Mouse (Mus musculus) limb, embryonic 10.5 days (tissue): ENCODE measurements around the gene Chmp4b. TPM values are rescaled to one million over a fixed set of nuclear protein-coding genes. Genes with fewer than 3 reads are reported as not detected.

Source experiments
- DNase-seq: peaks from one replicate; pipeline ENCODE4 v3.0.0-alpha.2; 2017; ENCODE audit warnings: low spot score
- H3K27ac ChIP-seq: fragments of 300-500 bp; sonication (generic); 2 replicates; pipeline ENCODE4 v1.5.1; 2016; ENCODE audit warnings: mild to moderate bottlenecking
- H3K27me3 ChIP-seq: fragments of 300-500 bp; sonication (generic); 2 replicates; pipeline ENCODE4 v1.6.1; 2016; ENCODE audit warnings: low read depth, mild to moderate bottlenecking; ENCODE audit not compliant: poor library complexity, severe bottlenecking
- H3K36me3 ChIP-seq: fragments of 300-500 bp; sonication (generic); 2 replicates; pipeline ENCODE4 v1.6.1; 2016; ENCODE audit warnings: mild to moderate bottlenecking, moderate library complexity
- H3K4me1 ChIP-seq: fragments of 300-500 bp; sonication (generic); 2 replicates; pipeline ENCODE4 v1.6.1; 2016
- H3K4me3 ChIP-seq: fragments of 300-500 bp; sonication (generic); 2 replicates; pipeline ENCODE4 v1.5.1; 2016; ENCODE audit warnings: mild to moderate bottlenecking, moderate library complexity
- H3K9me3 ChIP-seq: fragments of 300-500 bp; sonication (generic); replicated peaks from 2 replicates; pipeline ENCODE4 v1.6.1; 2016; ENCODE audit warnings: mild to moderate bottlenecking
- WGBS: fragments of 180-500 bp; shearing (Covaris S2); methylation state at CpG from one replicate; pipeline ENCODE4 v1.1.7; 2016; 5-methylcytosine and 5-hydroxymethylcytosine counted together
- polyA plus RNA-seq: library from polyadenylated mRNA; unstranded; fragments of >200 nt; fragmentation: Nextera tagmentation; extraction: Ambion mirVana; gene quantifications from 2 replicates; pipeline ENCODE4 v1.2.1, GENCODE M21; 2016

The Chmp4b gene
- polyA plus RNA-seq, 1 experiment from 2014 or later = 14.6 TPM

DNA sequence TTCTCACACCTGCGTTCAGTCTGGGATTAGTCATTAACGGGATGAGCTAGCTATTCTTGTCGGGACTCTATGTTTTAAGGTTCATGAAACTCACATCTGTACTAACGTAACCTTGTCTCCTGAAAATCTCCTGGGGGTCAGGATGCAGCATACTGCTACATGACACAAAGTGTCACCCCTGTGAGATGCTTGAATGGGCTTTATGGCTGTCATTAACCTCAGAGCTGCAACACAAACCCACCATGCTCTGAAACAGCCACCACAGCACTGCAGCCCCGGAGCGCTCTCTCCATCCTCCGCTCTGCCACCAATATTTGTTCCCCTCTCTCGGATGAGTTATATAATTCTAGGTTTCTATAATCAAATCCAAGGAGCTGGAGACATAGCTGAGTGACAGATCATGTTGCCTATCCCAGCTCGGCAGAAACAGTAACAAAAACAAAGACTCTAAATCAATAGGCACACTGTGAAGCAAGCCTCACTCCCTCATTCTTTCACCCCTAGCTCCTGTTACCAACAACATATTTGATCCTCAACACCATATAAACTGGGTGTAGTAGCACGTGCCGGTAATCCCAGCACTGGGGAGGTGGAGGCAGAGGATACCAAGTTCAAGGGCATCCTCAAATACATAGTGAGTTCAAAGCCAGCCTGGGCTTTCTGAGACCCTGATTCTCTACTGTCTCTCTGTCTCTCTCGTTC lies 67.5 kb downstream of the Chmp4b start:
- Histone ChIP-seq H3K9me3 (no peaks in the 10 kb centered on the region), H3K36me3 (no peaks in the 10 kb centered on the region), H3K4me1 (peaks cover 33% of the 10 kb centered on the region), H3K27ac (no peak overlapping the region), H3K4me3 (no peak overlapping the region), H3K27me3 (no peaks in the 10 kb centered on the region)
- WGBS = 86% methylated on average over 12 of the region's 12 CpGs
- DNase-seq = no peak

DNA sequence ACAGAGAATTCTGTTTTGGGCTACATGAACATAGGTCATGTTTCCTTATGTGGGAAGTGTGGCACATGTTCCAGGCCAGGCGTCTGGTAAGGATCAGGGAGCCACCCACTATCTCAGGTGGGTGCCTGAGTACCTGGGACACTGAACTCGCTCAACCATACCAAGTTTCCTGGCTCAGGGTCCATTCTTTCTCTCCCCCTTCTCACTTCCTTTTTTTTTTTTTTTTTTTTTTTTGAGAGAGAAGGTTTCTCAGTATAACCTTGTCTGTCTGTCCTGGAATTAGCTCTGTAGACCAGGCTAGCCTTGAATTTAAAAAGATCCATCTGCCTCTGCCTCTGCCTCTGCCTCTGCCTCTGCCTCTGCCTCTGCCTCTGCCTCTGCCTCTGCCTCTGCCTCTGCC lies 68.8 kb downstream of the Chmp4b start:
- H3K27me3 ChIP-seq = no peaks in the 10 kb centered on the region
- no peaks in the 10 kb centered on the region for H3K9me3 ChIP-seq
- peaks cover 25% of the 10 kb centered on the region for H3K4me1 ChIP-seq
- 79% methylated on average over 2 of the region's 2 CpGs for WGBS
- no peak overlapping the region for H3K27ac ChIP-seq
- no peaks in the 10 kb centered on the region for H3K36me3 ChIP-seq
- DNase-seq = no peak
- H3K4me3 ChIP-seq = no peak overlapping the region

DNA sequence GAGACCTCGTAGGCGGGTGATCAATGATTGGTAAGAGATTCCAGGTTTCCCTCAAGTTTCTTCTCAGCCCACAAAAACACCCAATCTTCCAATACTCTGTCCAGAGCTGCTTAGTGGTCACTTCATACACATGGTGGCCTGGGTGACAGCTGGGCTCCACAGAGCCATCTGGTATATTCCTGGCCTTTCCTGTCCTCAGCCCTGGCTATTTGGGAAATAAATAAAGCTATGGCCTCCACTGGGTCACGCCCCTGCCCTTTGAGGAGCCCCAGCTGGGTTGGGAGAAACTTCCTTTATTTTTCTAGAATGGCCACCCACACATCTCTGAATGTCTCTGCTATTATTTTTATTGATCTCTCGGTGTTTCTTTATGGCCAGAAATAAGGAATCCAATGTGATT lies 72.0 kb downstream of the Chmp4b start:
- WGBS = 87% methylated on average over 4 of the region's 4 CpGs

DNA sequence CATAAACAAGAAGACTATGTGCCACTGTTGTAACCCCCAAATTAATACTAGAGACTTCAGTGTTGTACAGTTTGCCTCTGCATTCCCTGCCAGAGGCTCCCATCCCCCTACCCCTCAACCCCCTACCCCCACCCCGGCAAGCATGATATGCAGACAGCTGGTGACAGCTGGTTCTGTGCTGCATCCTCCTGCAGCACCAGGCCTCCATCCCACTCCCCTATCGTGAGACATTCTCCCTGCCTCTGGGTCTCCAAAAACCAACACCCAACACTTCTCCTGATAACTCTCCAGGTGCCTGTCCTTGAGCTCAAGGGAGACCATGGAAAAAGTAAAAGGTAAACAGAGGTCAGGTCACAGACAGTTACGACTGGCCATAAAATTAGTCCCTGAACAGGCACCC lies 78.2 kb downstream of the Chmp4b start:
- no peak overlapping the region for H3K4me3 ChIP-seq
- DNase-seq = no peak
- no peaks in the 10 kb centered on the region for H3K36me3 ChIP-seq
- H3K27ac ChIP-seq = no peak overlapping the region
- H3K27me3 ChIP-seq = no peaks in the 10 kb centered on the region
- WGBS = 45% methylated on average over 3 of the region's 3 CpGs
- no peaks in the 10 kb centered on the region for H3K9me3 ChIP-seq
- H3K4me1 ChIP-seq = peaks cover 52% of the 10 kb centered on the region

More for the DNA sequence above, 72.0 kb downstream of the Chmp4b start:
- Histone ChIP-seq H3K36me3 (no peaks in the 10 kb centered on the region), H3K27ac (no peak overlapping the region), H3K27me3 (no peaks in the 10 kb centered on the region), H3K4me3 (no peak overlapping the region), H3K9me3 (no peaks in the 10 kb centered on the region), H3K4me1 (peaks cover 24% of the 10 kb centered on the region)
- DNase-seq = no peak

DNA sequence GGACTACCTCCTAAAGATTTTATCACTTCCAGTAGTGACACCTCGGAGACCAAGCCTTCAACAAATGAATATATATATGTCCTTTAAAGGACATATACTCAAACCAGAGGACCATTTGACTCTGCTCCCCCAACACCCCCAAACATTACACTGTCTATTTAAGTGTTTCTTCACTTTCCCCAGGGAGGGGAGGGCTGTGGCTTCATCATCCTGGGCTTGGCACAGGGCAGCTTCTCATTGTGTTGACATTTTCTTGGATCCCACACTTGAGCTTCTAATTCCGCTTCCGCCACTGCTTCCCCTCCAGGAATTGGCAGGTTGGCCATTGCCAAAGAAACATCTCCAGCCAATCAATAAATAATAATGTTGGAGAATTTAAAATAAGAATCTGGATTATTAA lies 79.3 kb downstream of the Chmp4b start:
- Histone ChIP-seq H3K36me3 (no peaks in the 10 kb centered on the region), H3K4me3 (no peak overlapping the region), H3K4me1 (peaks cover 59% of the 10 kb centered on the region), H3K27ac (no peak overlapping the region), H3K9me3 (no peaks in the 10 kb centered on the region), H3K27me3 (no peaks in the 10 kb centered on the region)
- no peak for DNase-seq
- 89% methylated on average over 3 of the region's 3 CpGs for WGBS

DNA sequence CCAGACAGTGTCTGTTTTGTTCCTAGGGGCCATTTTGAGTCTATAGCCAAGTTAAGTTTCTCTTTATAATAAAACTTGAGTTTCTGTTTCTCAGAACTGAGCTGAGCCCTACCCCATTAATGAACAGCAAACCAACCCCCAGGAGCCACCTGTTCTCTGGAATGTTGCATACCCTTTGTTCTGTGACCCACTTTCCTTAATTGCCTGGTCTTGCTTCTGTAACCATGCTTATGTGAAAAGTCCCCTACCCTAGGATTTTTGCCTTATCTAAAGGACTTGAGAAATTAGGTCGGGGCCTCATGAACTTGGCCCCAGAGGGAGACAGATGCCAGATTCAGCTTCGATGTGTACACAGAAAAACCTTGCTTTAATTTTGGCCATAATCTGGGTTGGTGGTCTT lies 80.4 kb downstream of the Chmp4b start:
- H3K27me3 ChIP-seq = no peaks in the 10 kb centered on the region
- no peak overlapping the region; the same call in 1 of the 2 replicates for H3K27ac ChIP-seq
- H3K4me1 ChIP-seq = peaks cover 62% of the 10 kb centered on the region
- no peak for DNase-seq
- 80% methylated on average over 2 of the region's 2 CpGs for WGBS
- no peak overlapping the region for H3K4me3 ChIP-seq
- H3K36me3 ChIP-seq = no peaks in the 10 kb centered on the region
- no peaks in the 10 kb centered on the region for H3K9me3 ChIP-seq

DNA sequence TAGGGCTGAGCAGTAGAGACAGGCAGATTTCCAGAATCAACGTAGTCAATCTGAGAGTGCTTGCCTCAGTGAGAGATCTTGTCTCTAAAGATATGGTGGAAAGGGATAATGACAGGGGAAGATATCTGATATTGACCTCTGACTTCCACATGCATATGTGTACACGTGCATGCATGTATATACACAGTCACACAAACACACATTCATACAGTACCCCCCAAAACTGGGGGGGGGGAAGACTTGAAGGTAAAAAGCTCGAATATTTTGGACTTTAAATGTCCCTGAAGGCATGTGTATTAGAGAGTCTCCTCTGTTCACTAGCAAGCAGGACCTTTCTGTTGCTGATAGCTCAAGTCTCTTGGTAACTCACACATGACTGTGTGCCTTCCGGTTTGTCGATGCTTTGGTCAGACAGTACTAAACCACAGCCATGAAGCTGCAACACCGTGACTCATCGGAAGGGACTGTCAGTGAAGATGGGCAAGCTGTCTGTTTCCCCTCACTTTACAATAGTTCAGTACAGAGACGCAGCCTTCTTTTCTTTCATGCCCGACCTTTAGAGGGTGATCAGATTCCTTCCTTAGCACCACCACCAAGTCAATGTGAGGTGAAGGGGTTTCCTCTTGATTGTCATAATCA lies 81.1 kb downstream of the Chmp4b start:
- Histone ChIP-seq H3K27me3 (no peaks in the 10 kb centered on the region), H3K4me3 (no peak overlapping the region), H3K36me3 (no peaks in the 10 kb centered on the region), H3K9me3 (no peaks in the 10 kb centered on the region), H3K4me1 (peaks cover 55% of the 10 kb centered on the region), H3K27ac (no peak overlapping the region; the same call in 1 of the 2 replicates)
- 80% methylated on average over 9 of the region's 9 CpGs for WGBS
- DNase-seq = no peak

DNA sequence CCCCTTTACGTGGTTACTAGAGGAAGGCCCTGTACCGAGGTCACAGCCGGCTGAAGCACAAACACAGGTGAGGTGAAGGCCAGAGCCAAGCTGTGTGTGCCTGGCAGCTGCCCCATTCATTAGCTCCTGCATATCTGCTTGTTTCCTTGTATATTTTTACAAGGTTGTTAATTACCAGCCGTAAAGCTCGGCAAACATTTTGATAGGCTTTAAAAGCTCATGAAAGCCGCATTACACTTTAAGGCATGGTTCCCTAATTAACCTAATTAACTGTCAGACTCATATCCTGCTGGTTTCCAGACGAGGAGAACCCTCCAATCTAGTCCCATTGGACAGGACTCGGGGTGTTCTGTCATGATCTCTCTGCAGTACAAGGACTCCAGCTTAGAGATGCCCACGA lies 83.5 kb downstream of the Chmp4b start:
- no peaks in the 10 kb centered on the region for H3K27me3 ChIP-seq
- peaks cover 53% of the 10 kb centered on the region for H3K4me1 ChIP-seq
- no peak overlapping the region for H3K27ac ChIP-seq
- no peak for DNase-seq
- 37% methylated on average over 9 of the region's 9 CpGs for WGBS
- no peaks in the 10 kb centered on the region for H3K9me3 ChIP-seq
- no peaks in the 10 kb centered on the region for H3K36me3 ChIP-seq
- H3K4me3 ChIP-seq = no peak overlapping the region

DNA sequence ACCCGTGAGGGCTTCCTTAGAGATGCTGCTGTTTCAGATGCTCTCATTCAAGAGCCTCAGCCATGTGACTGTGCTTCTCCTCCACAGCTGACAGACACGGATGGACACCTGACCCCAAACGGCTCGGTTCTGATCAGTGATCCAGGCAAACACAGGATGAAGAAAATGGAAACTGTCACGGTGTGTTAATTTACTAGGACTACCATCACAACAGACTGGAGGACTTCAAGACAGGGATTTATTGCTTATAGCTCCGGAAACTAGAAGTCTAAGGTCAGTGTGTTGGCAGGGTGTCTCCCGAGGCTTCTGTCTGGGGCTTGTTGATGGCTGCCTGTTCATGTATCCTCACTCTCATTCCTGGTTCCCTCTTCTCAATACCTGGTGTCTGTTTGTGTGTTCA lies 83.9 kb downstream of the Chmp4b start:
- no peak for DNase-seq
- Histone ChIP-seq H3K4me1 (peaks cover 49% of the 10 kb centered on the region), H3K9me3 (no peaks in the 10 kb centered on the region), H3K4me3 (no peak overlapping the region), H3K27ac (no peak overlapping the region), H3K36me3 (no peaks in the 10 kb centered on the region), H3K27me3 (no peaks in the 10 kb centered on the region)
- 53% methylated on average over 7 of the region's 7 CpGs for WGBS

DNA sequence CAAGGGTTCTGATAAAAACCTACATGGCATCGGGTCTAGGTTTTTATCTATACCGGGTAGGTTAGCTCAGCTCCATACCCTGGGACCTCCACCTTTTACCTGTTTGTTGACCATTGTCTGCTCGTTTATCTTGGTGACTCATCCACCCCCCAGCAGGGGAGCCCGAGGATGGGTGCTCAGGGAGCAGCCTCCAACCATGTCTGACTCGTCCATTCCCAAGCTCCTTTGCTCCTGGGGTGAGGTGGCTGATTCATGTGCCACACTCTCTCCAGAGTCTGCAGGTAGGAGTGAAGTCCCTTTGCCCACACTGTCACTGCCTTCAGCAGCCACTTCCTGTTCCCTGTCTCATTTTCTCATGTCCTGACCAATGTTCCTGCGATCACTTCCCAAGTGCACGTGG lies 84.5 kb downstream of the Chmp4b start:
- no peaks in the 10 kb centered on the region for H3K27me3 ChIP-seq
- DNase-seq = no peak
- H3K9me3 ChIP-seq = no peaks in the 10 kb centered on the region
- WGBS = 84% methylated on average over 7 of the region's 7 CpGs
- no peak overlapping the region for H3K27ac ChIP-seq
- no peaks in the 10 kb centered on the region for H3K36me3 ChIP-seq
- H3K4me1 ChIP-seq = peaks cover 46% of the 10 kb centered on the region
- H3K4me3 ChIP-seq = no peak overlapping the region

DNA sequence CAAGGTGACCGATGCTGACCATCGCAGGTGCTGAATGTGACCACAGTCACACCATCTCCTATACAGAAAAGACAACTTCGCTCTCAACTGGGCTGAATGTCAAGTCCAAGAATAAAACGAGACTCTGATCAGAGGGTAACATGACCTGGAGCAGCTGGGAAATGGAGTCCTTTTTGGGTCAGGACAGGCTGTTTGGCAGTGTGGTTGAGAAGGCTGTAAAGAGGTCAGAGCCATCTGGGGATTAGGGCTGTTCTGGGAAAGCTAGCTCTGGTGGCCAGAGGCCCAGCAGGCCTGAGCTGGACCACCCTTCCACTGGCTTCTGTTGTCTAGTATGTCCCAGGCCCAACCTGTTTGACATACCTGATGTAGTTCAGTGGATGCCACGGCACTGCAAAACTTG lies 87.1 kb downstream of the Chmp4b start:
- Histone ChIP-seq H3K9me3 (no peaks in the 10 kb centered on the region), H3K27ac (no peak overlapping the region), H3K27me3 (no peaks in the 10 kb centered on the region), H3K4me3 (no peak overlapping the region), H3K36me3 (no peaks in the 10 kb centered on the region), H3K4me1 (peaks cover 41% of the 10 kb centered on the region)
- WGBS = 84% methylated on average over 5 of the region's 5 CpGs
- DNase-seq = no peak

DNA sequence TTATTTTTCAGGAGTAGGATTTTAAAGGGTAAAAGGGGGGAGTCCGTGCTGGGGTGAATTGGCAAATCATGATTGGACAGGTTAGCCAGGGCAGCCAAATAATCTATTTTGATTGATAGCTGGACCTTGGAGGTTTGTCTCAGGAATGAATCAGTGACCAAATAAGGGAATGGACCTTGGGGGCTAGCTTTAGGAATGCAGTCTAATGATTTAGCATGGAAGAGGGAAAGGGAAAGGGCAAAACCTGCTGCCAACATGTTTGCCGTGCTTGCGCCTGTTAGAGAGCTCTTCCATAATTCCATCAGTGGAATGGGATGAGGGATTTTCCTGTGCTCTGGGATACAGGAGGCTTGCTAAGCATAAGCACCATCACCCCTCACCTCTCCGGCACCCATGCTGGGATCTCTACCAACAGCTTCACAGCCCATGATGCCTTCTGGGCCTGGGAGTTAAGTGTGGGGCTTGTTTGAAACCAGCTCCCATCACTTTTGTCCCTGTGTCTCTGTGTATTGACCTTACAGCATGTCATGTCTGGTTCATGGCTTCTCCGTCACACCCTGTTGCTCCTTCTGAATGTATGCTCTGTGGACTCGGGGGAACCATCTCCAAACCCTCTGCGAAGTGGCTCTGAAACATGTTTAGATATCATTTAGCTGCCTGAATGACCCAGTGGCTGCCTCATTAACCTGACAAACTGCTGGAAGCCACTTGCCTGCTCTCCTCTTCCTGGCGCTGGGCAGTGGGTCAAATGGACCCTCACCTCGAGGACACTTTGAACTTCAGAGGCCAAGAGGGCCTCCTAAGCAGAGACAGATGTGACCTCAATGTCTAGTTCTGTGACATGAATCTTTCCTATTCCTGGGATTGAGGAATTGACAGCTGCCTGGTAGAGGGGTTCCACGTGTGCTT lies 91.7 kb downstream of the Chmp4b start:
- Histone ChIP-seq H3K36me3 (no peaks in the 10 kb centered on the region), H3K9me3 (no peaks in the 10 kb centered on the region), H3K4me1 (peaks cover 22% of the 10 kb centered on the region), H3K4me3 (no peak overlapping the region), H3K27ac (no peak overlapping the region), H3K27me3 (no peaks in the 10 kb centered on the region)
- no peak for DNase-seq
- 43% methylated on average over 10 of the region's 10 CpGs for WGBS

DNA sequence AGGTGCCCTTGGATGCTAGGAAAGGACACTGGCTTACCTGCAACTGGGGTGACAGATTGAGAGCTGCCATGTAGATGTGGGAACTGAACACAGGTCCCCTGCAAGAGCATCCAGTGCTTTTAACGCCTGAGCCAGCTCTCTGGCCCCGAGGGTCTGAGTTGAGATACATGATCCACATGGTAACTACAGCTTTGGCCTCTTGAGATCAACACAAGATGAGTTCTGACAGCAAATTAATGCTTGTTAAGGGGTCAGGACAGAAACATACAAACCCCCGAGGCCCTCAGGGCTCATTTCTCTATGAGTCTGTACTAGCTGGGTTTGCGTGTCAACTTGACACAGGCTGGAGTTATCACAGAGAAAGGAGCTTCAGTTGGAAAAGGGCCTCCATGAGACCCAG lies 92.4 kb downstream of the Chmp4b start:
- no peaks in the 10 kb centered on the region for H3K9me3 ChIP-seq
- peaks cover 15% of the 10 kb centered on the region for H3K4me1 ChIP-seq
- DNase-seq = no peak
- no peaks in the 10 kb centered on the region for H3K36me3 ChIP-seq
- no peak overlapping the region for H3K4me3 ChIP-seq
- H3K27ac ChIP-seq = no peak overlapping the region
- no peaks in the 10 kb centered on the region for H3K27me3 ChIP-seq
- 65% methylated on average over 4 of the region's 4 CpGs for WGBS
